Mouse (Mus musculus): ENCODE measurements around the gene Trim43a. TPM values are rescaled to one million over a fixed set of nuclear protein-coding genes. Genes with fewer than 3 reads are reported as not detected.
"Not testable (repeated sequence)": the region's sequence is repeated elsewhere in the genome, so short reads cannot be mapped to it uniquely, and the experiment has no call there.

Gene Trim43a
- polyA plus RNA-seq, 1 experiment from 2014 or later = not detected

DNA sequence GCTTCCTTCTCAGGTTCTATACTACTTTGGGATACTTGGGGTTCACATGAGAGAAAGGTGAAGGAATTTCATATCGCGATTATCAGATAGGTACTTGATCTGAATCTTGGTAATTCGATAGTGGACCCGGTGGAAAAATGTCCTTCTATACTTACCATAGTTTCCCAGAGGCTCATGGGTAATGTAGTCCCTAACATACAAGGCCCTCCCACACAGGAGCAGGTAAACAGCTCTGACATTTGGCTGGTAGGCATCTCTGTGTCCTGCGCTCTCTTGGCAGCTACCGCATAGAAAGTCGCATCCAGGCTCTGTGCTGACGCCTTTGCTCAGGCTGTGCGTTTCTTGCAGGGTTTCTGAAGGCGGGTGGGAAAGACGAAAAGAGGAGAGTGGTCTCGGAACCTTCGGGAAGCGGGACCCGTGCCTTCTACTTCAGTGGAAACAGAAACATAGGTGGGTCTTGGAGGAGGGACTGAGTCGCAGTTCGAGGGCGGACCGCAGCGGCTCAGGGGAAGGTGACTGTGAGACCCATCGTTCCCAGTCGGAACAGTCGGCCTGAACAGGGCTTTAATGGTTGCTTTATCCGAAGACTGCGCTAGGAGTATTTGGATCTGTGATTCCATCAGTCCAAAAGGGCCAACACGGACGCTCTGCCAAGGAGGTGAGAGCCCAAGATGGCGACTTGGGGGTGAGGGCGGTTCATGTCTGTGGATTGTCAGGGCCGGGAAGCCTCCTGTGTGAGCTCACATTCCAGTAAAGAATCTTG lies 32.7 kb upstream of the Trim43a start, which contains the start of gene Zfp949:
TSS of gene Zfp949 (plus strand) at position 170 of the 763 bp plus-strand sequence.
- under 1% methylated on average over 30 of the region's 30 CpGs for WGBS
- Histone ChIP-seq H3K9me3 (ENCODE audit: control insufficient read depth, low read length) (no peaks in the 10 kb centered on the region), H3K4me1 (replicated peaks; ENCODE audit: control insufficient read depth, insufficient read depth, low read length) (no peaks in the 10 kb centered on the region; the same call in 1 of the 2 replicates), H3K27me3 (ENCODE audit: control insufficient read depth, insufficient read depth, low read length) (no peaks in the 10 kb centered on the region), H3K27ac (ENCODE audit: low read depth, low read length) (no peak within 1 kb of the TSS), H3K4me2 (replicated peaks; ENCODE audit: low read depth, low read length) (peak within 1 kb of the TSS; percentile 42), H3K4me3 (ENCODE audit: low read depth, low read length) (peak within 1 kb of the TSS; percentile 52), H3K9ac (ENCODE audit: low read depth, low read length) (peak within 1 kb of the TSS; percentile 65), H3K36me3 (ENCODE audit: control insufficient read depth, insufficient read depth, low read length) (no peaks in the 10 kb centered on the region)
- ATAC-seq (ENCODE audit: low FRiP score) (peak; percentile 93), DNase-seq (ENCODE audit: low spot score) (peak; percentile 82)

DNA sequence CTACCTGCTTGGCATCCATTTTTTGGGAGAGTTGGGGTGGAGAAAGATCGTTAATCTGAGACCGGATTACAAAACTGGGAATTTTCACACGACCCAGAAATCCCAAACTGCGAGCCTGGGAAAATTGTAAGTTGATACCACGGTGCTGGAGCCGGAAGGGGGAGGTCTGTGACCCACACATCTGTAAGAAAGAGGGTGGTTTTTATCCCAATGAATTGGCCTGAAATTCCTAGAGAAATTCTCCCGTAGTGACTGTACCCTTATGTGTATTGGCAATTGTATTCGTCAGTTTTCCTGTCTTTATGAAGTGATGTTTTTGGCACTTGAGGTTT lies 32.1 kb upstream of the Trim43a start:
- Histone ChIP-seq H3K27ac (ENCODE audit: low read depth, low read length) (no peak overlapping the region), H3K9ac (ENCODE audit: low read depth, low read length) (peak overlapping the region; percentile 65), H3K4me3 (ENCODE audit: low read depth, low read length) (peak overlapping the region; percentile 52), H3K4me1 (replicated peaks; ENCODE audit: control insufficient read depth, insufficient read depth, low read length) (no peaks in the 10 kb centered on the region; the same call in 1 of the 2 replicates), H3K36me3 (ENCODE audit: control insufficient read depth, insufficient read depth, low read length) (no peaks in the 10 kb centered on the region), H3K9me3 (ENCODE audit: control insufficient read depth, low read length) (no peaks in the 10 kb centered on the region), H3K27me3 (ENCODE audit: control insufficient read depth, insufficient read depth, low read length) (no peaks in the 10 kb centered on the region), H3K4me2 (replicated peaks; ENCODE audit: low read depth, low read length) (peak overlapping the region; percentile 42)
- ATAC-seq (ENCODE audit: low FRiP score) (peak; percentile 6; the same call in 1 of the 2 replicates), DNase-seq (ENCODE audit: low spot score) (no peak)
- WGBS = 9% methylated on average over 8 of the region's 8 CpGs

GRCm38 (mm10) chr9:88553071-88553470 lies 27.6 kb upstream of the Trim43a start:
- Histone ChIP-seq H3K9ac (ENCODE audit: low read depth, low read length) (no peak overlapping the region), H3K27me3 (ENCODE audit: control insufficient read depth, insufficient read depth, low read length) (no peaks in the 10 kb centered on the region), H3K36me3 (ENCODE audit: control insufficient read depth, insufficient read depth, low read length) (0 out of 2 replicates have a peak, but pooled peaks cover 2% of the 10 kb centered on the region), H3K4me3 (ENCODE audit: low read depth, low read length) (no peak overlapping the region), H3K4me2 (replicated peaks; ENCODE audit: low read depth, low read length) (no peak overlapping the region), H3K4me1 (replicated peaks; ENCODE audit: control insufficient read depth, insufficient read depth, low read length) (no peaks in the 10 kb centered on the region; the same call in 1 of the 2 replicates), H3K9me3 (ENCODE audit: control insufficient read depth, low read length) (no peaks in the 10 kb centered on the region), H3K27ac (ENCODE audit: low read depth, low read length) (no peak overlapping the region)
- no peak for DNase-seq (ENCODE audit: low spot score)
- 96% methylated on average over 14 of the region's 14 CpGs for WGBS
- no peak for ATAC-seq (ENCODE audit: low FRiP score)

GRCm38 (mm10) chr9:88558146-88558545 lies 22.5 kb upstream of the Trim43a start:
- 0 out of 2 replicates have a peak, but pooled peaks cover 2% of the 10 kb centered on the region for H3K36me3 ChIP-seq (ENCODE audit: control insufficient read depth, insufficient read depth, low read length)
- 93% methylated on average over 4 of the region's 4 CpGs for WGBS
- H3K27me3 ChIP-seq (ENCODE audit: control insufficient read depth, insufficient read depth, low read length) = no peaks in the 10 kb centered on the region
- no peak overlapping the region for H3K4me3 ChIP-seq (ENCODE audit: low read depth, low read length)
- H3K4me1 ChIP-seq (replicated peaks; ENCODE audit: control insufficient read depth, insufficient read depth, low read length) = no peaks in the 10 kb centered on the region
- H3K9me3 ChIP-seq (ENCODE audit: control insufficient read depth, low read length) = no peaks in the 10 kb centered on the region
- H3K4me2 ChIP-seq (replicated peaks; ENCODE audit: low read depth, low read length) = no peak overlapping the region
- no peak for ATAC-seq (ENCODE audit: low FRiP score)
- no peak for DNase-seq (ENCODE audit: low spot score)
- no peak overlapping the region for H3K9ac ChIP-seq (ENCODE audit: low read depth, low read length)
- no peak overlapping the region for H3K27ac ChIP-seq (ENCODE audit: low read depth, low read length)

DNA sequence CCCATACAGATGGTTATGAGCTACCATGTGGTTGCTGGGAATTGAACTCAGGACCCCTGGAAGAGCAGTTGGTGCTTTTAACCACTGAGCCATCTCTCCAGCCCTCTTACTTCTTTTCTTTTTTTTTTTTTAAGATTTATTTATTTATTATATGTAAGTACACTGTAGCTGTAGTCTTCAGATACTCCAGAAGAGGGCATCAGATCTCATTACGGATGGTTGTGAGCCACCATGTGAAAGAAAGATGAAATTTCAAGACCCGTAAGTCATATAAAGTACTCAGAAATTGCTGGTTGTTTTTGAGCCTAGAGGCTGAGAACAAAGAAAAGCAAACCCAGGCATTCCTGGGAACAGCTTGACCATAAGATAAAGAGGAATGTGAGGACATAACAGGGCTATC lies 19.2 kb upstream of the Trim43a start:
- not testable (repeated sequence) for H3K4me1 ChIP-seq (replicated peaks; ENCODE audit: control insufficient read depth, insufficient read depth, low read length); H3K9me3 ChIP-seq (ENCODE audit: control insufficient read depth, low read length); ATAC-seq (ENCODE audit: low FRiP score); DNase-seq (ENCODE audit: low spot score); H3K9ac ChIP-seq (ENCODE audit: low read depth, low read length); H3K4me2 ChIP-seq (replicated peaks; ENCODE audit: low read depth, low read length); H3K4me3 ChIP-seq (ENCODE audit: low read depth, low read length); H3K36me3 ChIP-seq (ENCODE audit: control insufficient read depth, insufficient read depth, low read length); H3K27me3 ChIP-seq (ENCODE audit: control insufficient read depth, insufficient read depth, low read length); H3K27ac ChIP-seq (ENCODE audit: low read depth, low read length)
- WGBS = 98% methylated on average over 2 of the region's 2 CpGs

GRCm38 (mm10) chr9:88570471-88570870 lies 10.2 kb upstream of the Trim43a start:
- ATAC-seq (ENCODE audit: low FRiP score); H3K27ac ChIP-seq (ENCODE audit: low read depth, low read length); H3K4me3 ChIP-seq (ENCODE audit: low read depth, low read length); H3K4me2 ChIP-seq (replicated peaks; ENCODE audit: low read depth, low read length); H3K9ac ChIP-seq (ENCODE audit: low read depth, low read length); DNase-seq (ENCODE audit: low spot score); H3K27me3 ChIP-seq (ENCODE audit: control insufficient read depth, insufficient read depth, low read length); H3K4me1 ChIP-seq (replicated peaks; ENCODE audit: control insufficient read depth, insufficient read depth, low read length); H3K9me3 ChIP-seq (ENCODE audit: control insufficient read depth, low read length): not testable (repeated sequence)
- peaks cover 14% of the 10 kb centered on the region for H3K36me3 ChIP-seq (ENCODE audit: control insufficient read depth, insufficient read depth, low read length)
- 94% methylated on average over 3 of the region's 3 CpGs for WGBS

- WGBS = 88% methylated on average over 6 of the region's 6 CpGs
Measured at GRCm38 (mm10) chr9:88593708-88594107, 13.0 kb downstream of the Trim43a start.

DNA sequence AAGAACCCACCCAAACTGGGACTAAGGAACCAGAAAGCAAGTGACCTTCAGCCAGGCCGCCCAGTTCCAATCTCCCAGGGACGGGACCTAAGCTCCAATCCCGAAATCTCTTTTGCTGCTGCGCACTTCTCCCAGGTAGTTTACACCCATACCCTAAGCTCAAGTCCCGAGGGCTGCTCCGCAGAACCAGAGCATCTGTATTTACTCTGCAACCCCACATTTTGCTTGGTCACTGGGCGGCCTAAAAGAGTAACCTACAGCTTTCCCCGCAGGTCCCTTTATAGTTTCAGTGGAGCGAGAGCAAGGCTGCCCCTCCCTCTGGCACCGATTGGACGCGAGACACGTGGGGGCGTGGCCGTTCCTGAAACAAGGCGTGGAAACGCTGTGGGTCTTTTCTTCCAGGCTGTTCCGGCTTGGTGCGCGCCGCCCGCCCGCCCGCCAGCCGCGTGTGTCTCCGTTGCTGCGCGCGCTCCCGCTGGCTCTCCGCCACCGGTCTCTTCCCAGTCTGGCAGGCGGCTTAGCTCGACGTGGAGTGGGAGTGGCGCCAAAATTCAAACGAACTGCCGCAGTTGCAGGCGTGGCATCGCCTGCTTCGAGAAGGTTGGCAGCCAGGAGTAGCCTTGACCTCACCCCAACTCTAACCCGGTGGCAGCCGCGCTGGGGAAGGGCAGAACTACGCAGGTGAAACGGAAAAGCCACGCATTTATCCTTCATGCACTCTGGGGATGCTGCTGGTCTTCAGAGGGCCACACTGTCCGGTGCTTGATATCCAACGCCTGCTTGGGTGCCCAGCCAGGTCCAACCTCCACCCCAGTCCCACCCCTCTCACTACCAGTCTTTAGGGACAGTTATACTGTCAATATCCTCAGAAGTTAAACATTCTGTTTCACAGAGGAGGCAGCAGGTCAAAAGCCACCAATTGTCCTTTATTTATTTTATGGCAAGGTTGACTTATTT lies 18.8 kb downstream of the Trim43a start:
- DNase-seq (ENCODE audit: low spot score) (peak; percentile 91), ATAC-seq (ENCODE audit: low FRiP score) (peak; percentile 99)
- H3K4me1 ChIP-seq (replicated peaks; ENCODE audit: control insufficient read depth, insufficient read depth, low read length); H3K9ac ChIP-seq (ENCODE audit: low read depth, low read length); H3K36me3 ChIP-seq (ENCODE audit: control insufficient read depth, insufficient read depth, low read length); H3K9me3 ChIP-seq (ENCODE audit: control insufficient read depth, low read length); H3K27me3 ChIP-seq (ENCODE audit: control insufficient read depth, insufficient read depth, low read length); H3K27ac ChIP-seq (ENCODE audit: low read depth, low read length): not testable (repeated sequence)
- peak overlapping the region; percentile 27 for H3K4me3 ChIP-seq (ENCODE audit: low read depth, low read length)
- WGBS = 2% methylated on average over 41 of the region's 50 CpGs
- H3K4me2 ChIP-seq (replicated peaks; ENCODE audit: low read depth, low read length) = peak overlapping the region; percentile 39

More at GRCm38 (mm10) chr9:88593708-88594107, 13.0 kb downstream of the Trim43a start:
- H3K27me3 ChIP-seq (ENCODE audit: control insufficient read depth, insufficient read depth, low read length); DNase-seq (ENCODE audit: low spot score); ATAC-seq (ENCODE audit: low FRiP score); H3K9me3 ChIP-seq (ENCODE audit: control insufficient read depth, low read length); H3K4me2 ChIP-seq (replicated peaks; ENCODE audit: low read depth, low read length); H3K36me3 ChIP-seq (ENCODE audit: control insufficient read depth, insufficient read depth, low read length); H3K4me1 ChIP-seq (replicated peaks; ENCODE audit: control insufficient read depth, insufficient read depth, low read length); H3K27ac ChIP-seq (ENCODE audit: low read depth, low read length); H3K4me3 ChIP-seq (ENCODE audit: low read depth, low read length); H3K9ac ChIP-seq (ENCODE audit: low read depth, low read length): not testable (repeated sequence)

Measured in hindbrain, embryonic 11.5 days (tissue).